Mouse (Mus musculus) olfactory bulb, adult 2 months (tissue): ENCODE results near the gene Ninj2. TPM values are rescaled to one million over a fixed set of nuclear protein-coding genes. Genes with fewer than 3 reads are reported as not detected.

Experiments used
- H3K27ac ChIP-seq: fragments of 200-500 bp; 2 replicates; pipeline ENCODE4 v1.5.1; 2012; ENCODE audit warnings: low read depth, low read length; ENCODE audit not compliant: insufficient read depth
- H3K4me1 ChIP-seq: fragments of 200-500 bp; 2 replicates; pipeline ENCODE4 v1.6.1; 2012; ENCODE audit warnings: low read length; ENCODE audit not compliant: control insufficient read depth, insufficient read depth
- H3K4me3 ChIP-seq: fragments of 200-500 bp; 2 replicates; pipeline ENCODE4 v1.5.1; 2012; ENCODE audit warnings: mild to moderate bottlenecking, low read depth, low read length, moderate library complexity; ENCODE audit not compliant: insufficient read depth
- CTCF ChIP-seq: fragments of 200-500 bp; IDR thresholded peaks from 2 replicates; pipeline ENCODE4 v1.5.1; 2012; ENCODE audit warnings: low read depth, mild to moderate bottlenecking, low read length, moderate library complexity; ENCODE audit not compliant: insufficient read depth
- POLR2A ChIP-seq: fragments of 200-500 bp; IDR thresholded peaks from 2 replicates; pipeline ENCODE4 v1.6.1; 2012; ENCODE audit warnings: mild to moderate bottlenecking, low read depth, low read length, moderate library complexity; ENCODE audit not compliant: insufficient read depth
- WGBS: fragments of 180-500 bp; shearing (Covaris S2); methylation state at CpG from one replicate; pipeline ENCODE4 v1.1.7; 2018; 5-methylcytosine and 5-hydroxymethylcytosine counted together
- polyA plus RNA-seq: library from polyadenylated mRNA; stranded (reverse); fragments of >200 nt; gene quantifications from 2 replicates; pipeline ENCODE4 v1.2.4, GENCODE M21; 2012; ENCODE audit warnings: low replicate concordance; ENCODE audit not compliant: missing spikeins, insufficient read depth, insufficient read length

The Ninj2 gene
- polyA plus RNA-seq, 1 experiment, result not detected

DNA sequence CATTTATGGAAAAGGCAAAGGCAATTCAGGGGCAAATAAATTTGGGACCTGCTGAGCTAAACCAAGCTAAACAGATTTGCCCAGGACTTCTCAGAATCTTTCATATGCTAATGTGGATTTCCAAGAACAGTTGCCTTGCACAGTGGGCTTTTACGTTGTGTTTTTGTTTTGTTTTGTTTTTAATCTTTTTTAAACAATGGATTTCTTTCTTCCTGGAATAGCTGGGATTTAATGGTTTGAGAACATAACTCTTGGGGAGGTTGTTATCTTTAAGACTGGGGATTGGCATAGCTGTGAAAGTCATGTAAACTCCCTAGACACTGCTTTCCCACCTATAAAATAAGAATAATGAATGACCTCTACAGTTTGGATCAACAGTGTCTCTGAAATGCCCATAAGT lies 137.3 kb downstream of the Ninj2 start:
- no peaks in the 10 kb centered on the region for H3K4me1 ChIP-seq
- TF ChIP-seq CTCF (no peak), POLR2A (no peak)
- no peak overlapping the region for H3K27ac ChIP-seq
- 31% methylated on average over 1 of the region's 1 CpGs for WGBS
- H3K4me3 ChIP-seq, result no peak overlapping the region

DNA sequence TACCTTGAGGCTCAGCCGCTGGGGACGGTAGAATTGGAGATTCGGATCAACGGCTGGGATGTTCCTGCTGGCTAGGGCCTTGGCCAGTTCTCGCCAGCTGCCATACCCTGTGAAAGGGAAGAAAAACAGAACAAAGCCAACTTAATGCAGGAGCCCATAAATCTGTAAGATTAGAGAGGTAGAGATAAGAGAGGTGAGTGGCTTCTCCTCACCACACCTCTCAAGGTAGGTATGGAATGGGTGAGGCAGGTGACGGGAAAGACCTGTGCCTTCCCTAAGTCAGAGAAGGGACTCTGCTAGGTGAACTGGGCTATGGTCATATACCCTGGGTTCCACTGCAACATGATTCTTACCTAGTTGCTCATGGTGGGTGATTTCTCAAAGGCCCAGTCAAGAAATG lies 139.7 kb downstream of the Ninj2 start:
- no peak overlapping the region for H3K4me3 ChIP-seq
- WGBS, result 98% methylated on average over 6 of the region's 6 CpGs
- TF ChIP-seq CTCF (no peak), POLR2A (no peak)

DNA sequence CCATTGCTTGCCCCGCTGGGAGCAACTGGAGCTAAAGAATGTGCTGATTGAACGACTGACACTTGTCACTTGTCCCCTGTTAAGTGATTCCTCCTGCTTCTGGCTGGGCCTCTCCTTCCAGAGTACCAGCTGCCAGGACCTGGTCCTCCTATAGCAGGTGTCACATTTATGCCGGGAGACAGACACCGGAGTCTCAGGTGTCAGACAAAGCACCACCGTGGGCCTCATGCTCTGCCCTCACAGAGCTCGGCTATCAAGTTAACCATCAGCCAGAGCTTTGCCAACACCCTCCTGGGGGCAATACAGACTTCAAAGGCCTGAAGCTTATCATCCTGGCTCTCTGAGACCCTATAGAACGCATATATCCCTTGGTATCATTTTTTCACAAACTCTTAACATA lies 142.7 kb downstream of the Ninj2 start:
- no peak overlapping the region for H3K4me3 ChIP-seq
- no peak overlapping the region for H3K27ac ChIP-seq
- no peaks in the 10 kb centered on the region for H3K4me1 ChIP-seq
- WGBS, result 78% methylated on average over 7 of the region's 7 CpGs
- no peak for TF ChIP-seq POLR2A
- no peak for TF ChIP-seq CTCF

More for the DNA sequence above, 139.7 kb downstream of the Ninj2 start:
- H3K4me1 ChIP-seq, result no peaks in the 10 kb centered on the region
- no peak overlapping the region for H3K27ac ChIP-seq

DNA sequence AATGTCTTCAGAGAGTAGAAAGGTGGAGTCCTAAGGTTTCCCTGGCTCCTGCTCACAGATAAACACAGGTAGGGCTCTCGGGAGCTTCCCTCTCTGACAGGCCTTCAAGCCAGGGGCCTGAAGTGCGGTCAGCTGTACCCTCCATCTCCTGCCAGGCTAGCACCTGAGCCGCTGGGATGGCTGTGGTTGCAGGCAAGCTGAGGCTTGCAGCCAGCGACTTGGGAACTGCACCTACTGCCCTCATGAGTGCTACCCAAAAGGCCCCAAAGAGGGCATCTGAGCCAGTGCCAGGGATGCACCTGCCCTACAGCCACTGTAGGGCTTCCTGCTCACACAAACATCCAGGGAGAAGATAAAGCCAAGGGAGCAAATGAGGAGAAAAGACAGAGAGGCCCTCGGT lies 147.3 kb downstream of the Ninj2 start:
- no peak overlapping the region for H3K4me3 ChIP-seq
- 90% methylated on average over 5 of the region's 5 CpGs for WGBS
- no peaks in the 10 kb centered on the region for H3K4me1 ChIP-seq
- H3K27ac ChIP-seq, result no peak overlapping the region
- TF ChIP-seq CTCF (no peak), POLR2A (no peak)

DNA sequence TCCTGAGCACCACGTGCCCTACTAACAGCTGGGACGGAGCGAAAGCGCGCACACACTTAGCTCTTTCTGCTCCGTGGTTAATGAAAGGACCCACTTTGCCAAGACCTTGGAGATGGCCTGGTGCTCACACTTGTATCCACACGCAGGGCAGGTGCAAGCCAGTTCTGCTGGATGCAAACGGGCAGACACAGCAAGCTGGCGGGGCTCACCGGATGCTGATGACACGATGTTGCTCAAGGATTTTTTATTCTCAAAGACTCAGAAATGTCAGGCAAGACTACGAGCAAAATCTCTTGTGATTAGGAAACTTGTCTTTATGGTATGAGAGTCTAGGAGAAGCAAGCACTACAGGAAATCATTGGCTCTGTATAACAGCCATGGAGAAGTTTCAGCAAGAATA lies 148.3 kb downstream of the Ninj2 start:
- no peak for TF ChIP-seq POLR2A
- no peak for TF ChIP-seq CTCF
- Histone ChIP-seq H3K27ac (no peak overlapping the region), H3K4me1 (no peaks in the 10 kb centered on the region), H3K4me3 (no peak overlapping the region)
- 87% methylated on average over 12 of the region's 12 CpGs for WGBS

DNA sequence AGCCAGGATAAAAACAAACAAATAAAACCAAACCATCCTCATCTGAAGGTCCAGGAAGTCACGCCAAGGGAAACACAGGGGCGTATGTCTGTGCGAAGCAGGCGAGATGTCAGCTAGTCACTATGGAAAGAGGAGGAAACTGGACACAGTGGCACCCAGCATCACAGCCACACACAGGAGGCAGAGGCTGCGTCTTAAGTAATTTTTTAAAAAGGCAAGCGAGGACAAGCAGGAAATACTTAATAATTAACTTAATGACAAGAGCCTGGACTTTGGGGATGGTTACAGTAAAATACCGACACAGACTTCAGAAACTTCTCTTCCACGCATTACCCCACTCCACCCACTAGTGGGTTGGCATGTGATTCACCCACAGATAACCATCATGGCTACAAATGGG lies 149.4 kb downstream of the Ninj2 start:
- Histone ChIP-seq H3K27ac (no peak overlapping the region), H3K4me3 (no peak overlapping the region), H3K4me1 (no peaks in the 10 kb centered on the region)
- 80% methylated on average over 8 of the region's 8 CpGs for WGBS
- TF ChIP-seq CTCF (no peak), POLR2A (no peak)

DNA sequence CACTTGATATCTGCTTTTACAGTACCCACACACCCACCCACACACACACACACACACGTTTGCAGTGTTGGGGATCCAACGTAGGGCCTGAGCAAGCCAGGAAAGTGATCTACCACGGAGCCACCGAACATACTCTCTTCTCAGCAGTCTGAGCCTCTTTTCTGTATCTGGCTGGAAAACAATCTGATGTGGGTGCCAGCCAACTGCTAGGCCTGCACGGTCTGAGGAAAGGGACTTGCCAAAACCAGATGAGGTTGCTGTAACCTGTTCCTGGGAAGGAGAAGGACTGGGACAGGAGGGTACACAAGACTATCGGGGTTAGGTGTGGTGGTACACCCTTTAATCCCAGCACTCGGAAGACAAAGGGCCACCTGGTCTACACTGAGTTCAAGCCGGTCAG lies 150.1 kb downstream of the Ninj2 start:
- Histone ChIP-seq H3K4me3 (no peak overlapping the region), H3K27ac (no peak overlapping the region), H3K4me1 (no peaks in the 10 kb centered on the region)
- 53% methylated on average over 8 of the region's 8 CpGs for WGBS
- TF ChIP-seq CTCF, result no peak
- TF ChIP-seq POLR2A, result no peak

DNA sequence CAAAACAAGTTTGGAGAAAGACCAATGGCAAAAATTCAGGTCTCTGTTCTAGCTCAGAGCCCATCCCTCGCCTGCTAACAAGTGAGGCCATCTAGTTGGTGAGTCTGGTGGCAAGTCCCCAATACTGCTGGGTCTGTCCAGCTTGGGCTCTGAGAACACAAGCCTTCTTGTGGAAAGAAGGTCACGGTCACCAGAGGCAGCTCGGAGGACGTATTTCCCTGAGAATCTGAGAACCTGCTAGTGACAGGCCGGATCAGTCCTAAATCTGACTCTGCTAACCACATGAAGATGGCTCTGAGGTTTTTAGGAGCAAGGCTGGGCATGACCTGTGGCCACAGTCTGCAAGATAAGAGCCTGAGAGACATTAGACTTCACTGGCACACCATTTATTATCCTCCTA lies 153.5 kb downstream of the Ninj2 start:
- Histone ChIP-seq H3K4me1 (no peaks in the 10 kb centered on the region), H3K27ac (no peak overlapping the region), H3K4me3 (no peak overlapping the region)
- WGBS, result 78% methylated on average over 5 of the region's 5 CpGs
- TF ChIP-seq POLR2A, result no peak
- no peak for TF ChIP-seq CTCF

DNA sequence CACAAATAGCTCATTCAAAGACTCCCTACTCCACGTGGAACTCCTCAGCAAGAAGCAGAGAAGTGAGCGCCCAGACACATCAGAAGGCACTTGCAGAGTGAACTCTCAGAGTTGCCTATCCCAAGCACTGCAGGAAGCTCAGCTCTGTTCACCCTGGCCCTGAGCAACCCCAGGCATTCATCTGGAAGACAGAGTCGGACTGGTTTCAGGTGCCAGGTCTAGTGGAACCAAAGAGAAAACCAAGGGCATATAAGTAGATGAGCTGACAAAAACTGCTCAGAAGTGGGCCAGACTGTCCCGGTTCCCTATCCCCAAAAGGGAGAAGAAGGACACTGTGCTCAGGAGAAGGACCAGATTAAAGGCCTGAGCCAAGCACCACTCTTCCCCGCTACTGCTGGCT lies 156.7 kb downstream of the Ninj2 start:
- WGBS, result 65% methylated on average over 5 of the region's 5 CpGs
- TF ChIP-seq POLR2A (no peak), CTCF (no peak)
- Histone ChIP-seq H3K27ac (no peak overlapping the region), H3K4me1 (no peaks in the 10 kb centered on the region), H3K4me3 (no peak overlapping the region)

Other genes starting within 250 kb of the Ninj2 start
- gene Erc1, start 245.2 kb upstream of the Ninj2 start, polyA plus RNA-seq, result not detected in 2 replicates
- gene Rad52, start 190.7 kb upstream of the Ninj2 start, polyA plus RNA-seq, result not detected in 2 replicates
- gene Wnk1, start 54.7 kb upstream of the Ninj2 start, polyA plus RNA-seq, result 357 and 481 TPM in 2 replicates
- not detected in 2 replicates for gene D330020A13Rik, start 201.0 kb downstream of the Ninj2 start, polyA plus RNA-seq
- not detected in 2 replicates for gene B4galnt3, start 201.2 kb downstream of the Ninj2 start, polyA plus RNA-seq